Mouse (Mus musculus) gastrocnemius, postnatal 4 days (tissue): ENCODE results near the gene Tjp2. TPM values are rescaled to one million over a fixed set of nuclear protein-coding genes. Genes with fewer than 3 reads are reported as not detected.

Experiments
- DNase-seq, 2 experiments: peaks; one replicate each; pipeline ENCODE4 v3.0.0; 2021 to 2022; ENCODE audit warnings: low spot score in 2 of 2, mixed read lengths in 2 of 2
- total RNA-seq, 2 experiments: library from RNA; stranded (reverse); gene quantifications; 2 replicates each; pipeline ENCODE4 v1.2.3; 2021

The Tjp2 gene
- total RNA-seq, 2 experiments from 2014 or later: 15.8 to 19.5 TPM

GRCm38 (mm10) chr19:24183680-24184235 lies 41.1 kb downstream of the Tjp2 start:
- no peak for DNase-seq

GRCm38 (mm10) chr19:24180415-24180814 lies 44.4 kb downstream of the Tjp2 start:
- DNase-seq: no peak

GRCm38 (mm10) chr19:24178086-24178485 lies 46.7 kb downstream of the Tjp2 start:
- no peak for DNase-seq

GRCm38 (mm10) chr19:24176692-24177091 lies 48.1 kb downstream of the Tjp2 start:
- no peak for DNase-seq

- DNase-seq: no peak
Observed at GRCm38 (mm10) chr19:24174896-24175295, 49.9 kb downstream of the Tjp2 start.

GRCm38 (mm10) chr19:24173608-24174523 lies 51.0 kb downstream of the Tjp2 start:
- peak; percentile 85 to 92 for DNase-seq

- no peak for DNase-seq
Observed at GRCm38 (mm10) chr19:24173020-24173419, 51.8 kb downstream of the Tjp2 start.

GRCm38 (mm10) chr19:24168531-24168930 lies 56.3 kb downstream of the Tjp2 start:
- no peak for DNase-seq

- no peak for DNase-seq
Observed at GRCm38 (mm10) chr19:24166516-24167091, 58.2 kb downstream of the Tjp2 start.

GRCm38 (mm10) chr19:24163974-24164373 lies 60.9 kb downstream of the Tjp2 start:
- DNase-seq: no peak

- DNase-seq: no peak
Observed at GRCm38 (mm10) chr19:24160460-24160859, 64.4 kb downstream of the Tjp2 start.

GRCm38 (mm10) chr19:24159751-24160150 lies 65.1 kb downstream of the Tjp2 start:
- no peak for DNase-seq

GRCm38 (mm10) chr19:24159334-24159733 lies 65.5 kb downstream of the Tjp2 start:
- no peak for DNase-seq

GRCm38 (mm10) chr19:24156067-24156455 lies 68.8 kb downstream of the Tjp2 start:
- no peak for DNase-seq

GRCm38 (mm10) chr19:24155395-24156066 lies 69.3 kb downstream of the Tjp2 start:
- no peak for DNase-seq

GRCm38 (mm10) chr19:24153266-24154023 lies 71.4 kb downstream of the Tjp2 start:
- peak in 1 of 2 experiments; percentile 36 for DNase-seq

GRCm38 (mm10) chr19:24144009-24144408 lies 80.8 kb downstream of the Tjp2 start:
- no peak for DNase-seq

GRCm38 (mm10) chr19:24142621-24143061 lies 82.2 kb downstream of the Tjp2 start:
- DNase-seq: no peak

GRCm38 (mm10) chr19:24140298-24140697 lies 84.5 kb downstream of the Tjp2 start:
- DNase-seq: no peak

GRCm38 (mm10) chr19:24137392-24137791 lies 87.4 kb downstream of the Tjp2 start:
- no peak for DNase-seq

- no peak for DNase-seq
Observed at GRCm38 (mm10) chr19:24134991-24135390, 89.8 kb downstream of the Tjp2 start.
